Comparison of ENCODE assay signal across 13 mouse cellular contexts in genomic region chr3:34764559-34764958, GRCm38 (mm10).
"Had no signal": no experiment of that assay in that cellular context is flagged by ENCODE, and none has a peak within 500 bp of the region (broad histone marks: within the 10 kb centered on the region; RNA-seq: fewer than 3 reads in every experiment).

No protein-coding gene starts in this region.

- DNase-seq: liver, postnatal 0 days; lung, adult 2 months; lung, postnatal 14 days; lung, postnatal 4 days; right cerebral cortex, postnatal 14 days; thymus, adult 18-20 months; thymus, postnatal 14 days; thymus, postnatal 36 days had no signal

- H3K4me3 ChIP-seq: lung, embryonic 15.5 days; midbrain, embryonic 13.5 days; midbrain, embryonic 15.5 days; neural tube, embryonic 12.5 days had no signal

- H3K27me3 ChIP-seq: lung, embryonic 15.5 days; midbrain, embryonic 13.5 days; midbrain, embryonic 15.5 days; neural tube, embryonic 12.5 days had no signal

- ATAC-seq: liver, postnatal 0 days; lung, postnatal 0 days; midbrain, embryonic 13.5 days; midbrain, embryonic 15.5 days had no signal

- H3K9me3 ChIP-seq: lung, embryonic 15.5 days; midbrain, embryonic 13.5 days; midbrain, embryonic 15.5 days; neural tube, embryonic 12.5 days had no signal

- H3K36me3 ChIP-seq: lung, embryonic 15.5 days; midbrain, embryonic 13.5 days; midbrain, embryonic 15.5 days; neural tube, embryonic 12.5 days had no signal

- H3K4me1 ChIP-seq: lung, embryonic 15.5 days; midbrain, embryonic 13.5 days; midbrain, embryonic 15.5 days; neural tube, embryonic 12.5 days had no signal
